Mouse (Mus musculus) gastrocnemius, postnatal 25 days (tissue): ENCODE measurements around the gene Cited4. TPM values are rescaled to one million over a fixed set of nuclear protein-coding genes. Genes with fewer than 3 reads are reported as not detected.

Experiments
- DNase-seq: peaks from one replicate; pipeline ENCODE4 v3.0.0; 2022
- long read RNA-seq, 2 experiments: library from polyadenylated mRNA; stranded (forward); transcript quantifications; one replicate each; pipeline ENCODE4 v2.0.0; 2021
- total RNA-seq, 2 experiments: library from RNA; stranded (reverse); gene quantifications; 1 replicate in 1 of 2; 2 replicates in 1 of 2; pipeline ENCODE4 v1.2.3; 2021

The Cited4 gene
- 10 to 100 TPM; 15.0 to 32.1 TPM for total RNA-seq
- long read RNA-seq, experiment 1, transcript Cited4-201 (1 exons, 1,249 nt), result major isoform, 132 of 132 reads
- long read RNA-seq, experiment 1, partial matches to known transcripts, result 0 of 132 reads
- long read RNA-seq, experiment 1, other reads (novel, unspliced or antisense), result 0 of 132 reads
- long read RNA-seq, experiment 2, transcript Cited4-201 (1 exons, 1,249 nt), result major isoform, 68 of 68 reads
- long read RNA-seq, experiment 2, partial matches to known transcripts, result 0 of 68 reads
- long read RNA-seq, experiment 2, other reads (novel, unspliced or antisense), result 0 of 68 reads

DNA sequence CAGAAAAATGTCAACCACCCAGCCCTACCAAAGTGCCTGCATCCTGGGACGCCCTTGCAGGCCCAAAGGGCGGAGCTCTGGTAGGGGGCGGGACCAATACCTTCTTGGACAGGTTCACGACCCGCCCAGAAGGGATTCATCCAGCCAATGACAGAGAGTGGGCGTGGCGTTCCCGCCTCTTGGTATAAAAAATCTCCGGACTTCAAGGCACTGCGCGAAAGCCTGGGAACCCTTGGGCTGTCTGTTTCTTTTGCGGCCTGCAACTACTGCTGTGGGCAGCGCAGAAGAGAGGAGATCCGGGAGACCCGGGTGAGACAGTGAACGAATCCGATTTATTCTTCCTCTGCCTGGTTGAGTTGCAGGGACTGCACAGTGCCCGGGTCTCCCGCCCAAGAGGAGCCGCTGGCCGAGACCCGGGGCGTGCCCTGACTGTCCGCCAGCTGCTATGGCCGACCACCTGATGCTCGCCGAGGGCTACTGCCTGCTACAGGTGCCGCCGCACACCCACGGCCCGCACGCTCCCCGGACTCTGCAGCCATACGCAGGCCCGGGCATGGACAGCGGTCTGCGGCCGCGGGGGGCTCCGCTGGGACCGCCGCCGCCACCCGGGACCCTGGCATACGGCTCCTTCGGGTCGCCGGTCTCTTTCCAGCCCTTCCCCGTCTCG lies at the start of gene Cited4:
Gene Cited4, plus strand, starts transcription at position 215 of the 667 bp plus-strand sequence.
- peak; percentile 85 for DNase-seq

DNA sequence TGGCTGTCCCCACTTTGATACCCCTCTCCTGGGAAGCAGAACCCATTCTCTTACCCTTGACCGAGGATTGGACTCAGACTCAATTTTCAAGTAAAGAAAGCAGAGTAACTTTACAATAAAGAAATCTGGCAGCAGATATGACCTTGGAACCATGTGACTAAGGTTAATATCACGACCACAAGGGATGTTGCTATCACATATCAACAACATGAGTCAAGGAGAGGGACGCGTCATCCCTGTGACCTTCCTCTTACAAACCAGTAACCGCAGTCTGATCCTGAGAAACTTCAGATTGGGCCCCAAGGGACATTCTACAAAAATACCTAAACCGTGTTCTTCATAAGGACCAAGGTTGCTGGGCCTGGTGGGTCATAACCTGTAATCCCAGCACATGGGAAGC lies 38.6 kb upstream of the Cited4 start:
- no peak for DNase-seq

DNA sequence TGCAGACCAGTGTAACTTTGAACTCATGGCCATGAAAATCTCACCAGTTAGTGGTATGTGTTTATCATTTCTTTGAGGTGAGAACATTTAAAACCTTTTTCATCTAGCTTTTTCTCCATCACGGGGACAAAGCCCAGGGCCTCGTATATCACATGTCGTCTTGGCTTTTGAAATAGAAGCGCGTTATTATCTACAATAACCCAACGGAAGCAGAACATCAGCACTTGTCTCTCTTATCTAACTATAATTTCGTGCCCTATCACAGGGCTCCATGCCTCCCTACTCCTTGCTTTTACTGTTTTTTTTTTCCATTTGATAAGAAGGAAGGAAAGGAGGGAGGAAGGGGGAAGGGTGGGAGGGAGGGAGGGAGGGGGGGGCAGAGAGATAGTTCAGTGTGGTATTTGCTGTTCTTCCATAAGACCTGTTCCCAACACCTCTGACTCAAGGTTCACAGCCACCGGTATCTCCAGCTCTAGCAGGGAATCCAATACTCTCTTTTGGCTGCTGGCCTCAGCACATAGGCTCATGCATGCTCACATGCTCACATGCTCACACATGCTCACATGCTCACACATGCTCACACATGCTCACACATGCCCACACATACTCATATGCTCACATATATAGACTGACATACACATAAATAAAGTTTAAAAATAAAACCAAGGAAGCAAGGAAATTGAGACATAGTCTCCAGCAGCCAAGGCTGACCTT lies 36.0 kb upstream of the Cited4 start:
- no peak for DNase-seq

DNA sequence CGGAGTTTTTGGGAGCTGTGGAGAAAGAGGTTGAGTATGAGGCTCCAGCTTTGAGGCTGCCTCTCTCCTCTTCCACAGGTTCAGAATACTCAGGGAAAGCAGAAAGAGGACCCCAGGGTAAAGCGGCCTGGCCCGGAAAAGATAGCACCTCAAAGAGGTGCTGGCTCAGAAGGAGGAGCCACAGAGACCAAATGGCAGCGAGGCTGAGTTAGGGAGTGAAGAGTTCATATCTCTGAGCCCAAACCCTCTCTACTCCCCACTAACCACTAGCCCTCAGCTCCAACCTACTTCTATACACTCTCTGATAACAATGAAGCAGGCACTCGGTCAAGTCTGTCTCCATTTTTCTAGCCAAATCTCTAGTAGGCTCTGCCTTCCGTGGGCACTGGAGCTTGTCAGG lies 34.5 kb upstream of the Cited4 start:
- no peak for DNase-seq

DNA sequence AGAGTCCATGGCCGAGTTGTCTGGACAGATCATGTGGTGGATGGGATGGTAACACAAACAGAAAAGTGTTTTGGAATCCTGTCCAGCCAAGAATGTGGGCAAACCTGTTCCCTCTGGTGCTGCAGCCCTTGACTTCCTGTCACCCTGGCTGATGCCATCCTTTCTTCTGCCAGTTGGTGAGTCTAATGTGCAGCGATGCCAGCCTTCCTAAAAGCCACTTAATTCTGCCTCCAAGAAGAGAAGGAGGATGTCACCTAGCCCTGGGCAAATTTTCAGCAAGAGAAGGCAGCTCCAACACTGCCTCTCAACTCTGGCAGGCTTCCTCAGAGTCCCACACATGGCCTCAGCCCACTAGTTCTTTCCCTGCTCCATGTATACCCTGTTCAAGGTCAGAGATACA lies 31.0 kb upstream of the Cited4 start:
- DNase-seq, result no peak

DNA sequence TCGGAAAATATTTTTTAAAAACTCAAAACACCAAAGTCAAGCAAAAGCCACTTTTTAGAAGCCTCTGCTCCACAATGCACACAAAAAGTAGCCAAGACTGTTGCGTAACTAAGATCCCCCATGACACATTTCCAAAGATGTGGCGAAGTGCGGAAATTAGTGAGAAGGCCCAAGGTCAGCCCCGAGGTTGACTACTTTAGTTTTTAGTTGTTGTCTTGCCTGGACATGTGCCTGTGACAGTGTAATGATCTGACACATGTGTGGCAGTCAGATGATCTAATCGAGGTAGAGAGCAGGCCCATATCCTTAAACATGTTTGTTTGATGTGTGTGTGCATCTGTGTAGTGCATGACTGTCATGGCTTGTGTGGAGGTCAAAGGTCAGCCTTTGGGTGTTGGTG lies 24.4 kb upstream of the Cited4 start:
- DNase-seq, result no peak

DNA sequence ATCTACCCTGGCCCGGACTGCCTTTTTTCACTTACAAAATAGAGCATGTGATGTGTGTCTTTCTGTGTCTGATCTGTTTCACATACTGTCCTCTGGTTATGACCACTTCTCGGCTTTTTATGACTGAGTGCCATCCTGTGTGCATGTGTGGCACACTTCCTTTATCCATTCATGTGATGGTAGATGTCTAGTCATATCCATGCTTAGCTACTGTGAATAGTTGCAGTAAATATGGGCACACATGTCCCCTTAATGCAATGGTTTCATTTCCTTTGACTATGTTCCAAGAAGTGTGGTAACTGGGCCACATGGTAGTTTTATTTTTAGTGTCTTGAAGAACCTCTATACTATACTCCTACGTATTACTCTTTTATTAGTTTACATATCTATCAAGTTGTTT lies 22.5 kb upstream of the Cited4 start:
- DNase-seq, result no peak

DNA sequence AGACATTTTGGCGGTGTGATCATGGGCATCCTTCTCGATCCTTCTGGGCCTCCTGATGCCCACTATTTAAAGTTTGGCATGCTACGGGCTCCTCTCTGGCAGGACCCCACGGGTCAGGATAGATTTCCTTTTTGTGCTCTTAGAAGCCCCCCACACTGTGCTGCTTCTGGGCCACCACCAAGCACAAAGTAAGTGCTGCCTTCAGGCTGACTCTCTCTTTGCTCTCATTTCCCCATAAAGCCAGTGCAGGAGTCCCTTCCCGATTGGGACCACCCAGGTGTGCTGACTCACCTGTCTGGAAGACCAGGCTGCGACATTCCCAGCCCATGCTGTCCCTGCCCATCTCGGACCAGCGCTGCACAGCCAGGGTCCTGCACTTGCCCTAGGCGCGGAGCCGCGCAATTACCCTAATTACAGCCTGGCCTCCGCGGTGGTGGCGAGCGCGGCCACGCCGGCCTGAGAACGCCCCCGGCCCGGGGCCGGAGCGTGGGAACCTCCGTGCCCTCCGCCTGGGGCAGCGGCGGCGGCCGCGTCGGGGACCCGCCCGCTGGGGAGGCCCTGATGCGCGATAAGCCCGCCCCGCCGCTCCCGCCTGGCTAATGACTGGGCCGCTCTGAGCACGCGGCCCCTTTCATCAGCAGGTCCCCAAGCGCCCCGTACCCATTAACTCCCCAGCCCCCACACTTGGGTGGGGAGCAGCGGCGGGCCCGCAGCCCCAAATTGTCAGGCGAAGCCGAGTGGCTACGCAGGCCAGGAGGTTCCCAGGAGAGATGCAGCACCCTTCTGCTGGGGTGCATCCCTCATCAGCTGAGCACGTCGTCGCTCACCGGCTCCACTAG lies 16.8 kb upstream of the Cited4 start:
- no peak for DNase-seq

DNA sequence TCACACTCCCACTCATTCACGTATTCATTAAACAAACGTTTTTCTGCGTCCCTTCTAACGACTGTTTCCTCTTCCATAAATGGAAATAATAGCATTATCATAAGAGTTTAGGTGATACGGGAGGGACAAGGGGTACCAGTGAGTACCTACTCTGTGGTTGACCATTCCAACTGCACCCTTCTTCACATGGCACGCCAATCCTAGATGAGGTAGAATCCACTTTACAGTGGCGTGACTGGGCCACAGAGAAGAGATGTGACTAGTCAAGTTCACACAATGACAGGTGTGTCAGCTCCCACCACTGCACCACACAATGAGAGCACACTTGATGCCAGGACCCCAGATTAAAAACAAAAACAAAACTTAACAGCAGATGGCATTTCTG lies 16.2 kb upstream of the Cited4 start:
- DNase-seq, result no peak

DNA sequence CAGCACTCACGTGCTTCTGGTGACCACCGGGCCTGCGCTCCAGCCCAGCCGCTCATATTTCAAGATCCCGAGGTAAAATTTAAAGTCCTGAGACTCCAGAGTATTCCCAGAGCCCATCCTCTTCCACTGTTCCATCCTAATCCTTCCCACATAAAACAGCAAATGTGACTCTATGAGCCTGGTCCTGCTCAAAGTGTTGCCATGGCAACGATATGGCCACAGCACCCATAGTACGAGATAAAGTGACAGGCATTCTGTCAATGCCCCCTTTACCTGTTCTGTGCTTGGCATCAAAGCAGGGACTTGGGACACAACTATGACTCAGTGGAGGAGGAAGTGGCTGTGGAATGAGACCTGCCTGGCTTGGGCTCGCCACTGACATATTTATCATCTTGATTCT lies 10.5 kb upstream of the Cited4 start:
- no peak for DNase-seq

DNA sequence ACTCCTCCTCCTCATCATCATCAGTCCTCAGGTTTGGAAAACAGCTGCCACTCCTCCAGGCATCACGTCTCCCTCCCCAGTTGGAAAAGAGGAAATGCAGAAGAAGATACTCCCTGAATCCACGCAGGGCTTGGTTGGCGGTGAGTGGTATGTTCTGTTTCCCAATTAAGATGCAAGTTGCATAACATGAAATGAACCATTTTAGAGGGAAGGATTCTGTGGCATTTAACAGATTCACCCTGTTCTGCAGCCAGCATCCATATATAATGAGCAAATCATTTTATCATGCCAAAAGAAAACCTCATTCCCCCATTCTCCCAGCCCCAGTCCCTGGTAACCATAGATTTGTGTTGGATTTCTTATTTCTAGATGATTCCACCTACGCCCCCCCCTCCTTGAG lies 5.9 kb upstream of the Cited4 start:
- DNase-seq, result no peak

DNA sequence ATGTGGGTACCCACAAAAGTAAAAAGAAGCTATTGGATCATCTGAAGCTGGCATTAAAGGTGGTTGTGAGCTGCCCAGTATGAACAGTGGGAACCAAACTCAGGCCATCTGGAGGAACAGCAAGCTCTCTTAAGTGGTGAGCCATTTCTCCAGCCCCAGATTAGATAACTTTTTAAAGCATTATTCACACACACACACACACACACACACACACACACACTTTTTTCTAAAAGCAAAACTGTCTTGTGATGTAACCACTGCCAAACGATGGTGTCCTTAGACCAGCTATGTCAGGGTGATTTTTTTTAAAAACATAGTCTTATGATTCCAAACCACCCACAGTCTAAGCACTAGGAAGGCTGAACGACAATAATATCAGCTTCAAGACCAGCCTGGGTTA lies 1.8 kb upstream of the Cited4 start:
- no peak for DNase-seq

DNA sequence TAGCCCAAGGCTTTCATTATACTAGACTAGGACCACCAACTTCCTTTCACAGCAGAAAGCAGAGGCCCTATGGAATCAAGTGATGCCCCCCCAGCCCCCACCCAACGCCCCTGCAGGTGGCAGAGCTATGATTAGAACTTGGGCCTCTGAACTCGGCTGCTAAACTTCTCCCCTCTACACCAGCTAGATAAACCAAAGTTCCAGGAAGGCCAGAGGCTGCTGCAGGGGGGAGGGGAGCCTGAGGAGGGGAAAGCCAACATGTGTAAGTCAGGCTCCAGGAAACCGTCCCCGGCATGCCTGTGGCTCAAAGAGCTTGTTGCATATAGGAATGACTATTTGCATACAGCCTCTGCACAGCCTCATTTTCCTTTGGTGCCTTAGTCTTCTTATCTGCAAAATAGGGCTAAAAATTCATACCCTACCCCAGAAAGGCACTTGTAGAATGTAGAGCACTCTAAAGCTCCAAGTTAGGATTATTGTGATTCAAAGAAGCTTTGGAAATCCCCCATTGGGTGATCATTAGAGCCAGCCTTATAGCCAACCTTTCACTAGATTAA lies 1.1 kb upstream of the Cited4 start:
- DNase-seq, result no peak

DNA sequence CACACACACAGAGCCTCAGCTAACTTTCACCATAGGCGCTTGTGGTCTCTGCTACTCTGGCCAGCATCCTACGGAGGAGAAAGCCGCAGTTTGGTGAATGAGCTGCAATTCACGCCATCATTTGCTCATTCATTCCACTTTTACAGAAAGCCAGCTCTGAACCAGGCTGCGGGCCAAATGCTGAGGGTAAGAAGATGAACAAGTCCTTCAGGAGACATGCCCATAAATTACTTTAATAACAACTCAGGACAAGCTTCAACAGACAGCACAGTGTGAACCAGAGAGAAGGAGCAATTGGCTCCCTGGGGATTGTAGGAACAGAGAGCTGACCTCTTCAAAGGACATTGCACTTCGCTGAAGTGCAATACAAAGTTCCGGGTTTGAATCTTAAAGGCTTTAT lies 590 bp upstream of the Cited4 start:
- DNase-seq, result no peak

DNA sequence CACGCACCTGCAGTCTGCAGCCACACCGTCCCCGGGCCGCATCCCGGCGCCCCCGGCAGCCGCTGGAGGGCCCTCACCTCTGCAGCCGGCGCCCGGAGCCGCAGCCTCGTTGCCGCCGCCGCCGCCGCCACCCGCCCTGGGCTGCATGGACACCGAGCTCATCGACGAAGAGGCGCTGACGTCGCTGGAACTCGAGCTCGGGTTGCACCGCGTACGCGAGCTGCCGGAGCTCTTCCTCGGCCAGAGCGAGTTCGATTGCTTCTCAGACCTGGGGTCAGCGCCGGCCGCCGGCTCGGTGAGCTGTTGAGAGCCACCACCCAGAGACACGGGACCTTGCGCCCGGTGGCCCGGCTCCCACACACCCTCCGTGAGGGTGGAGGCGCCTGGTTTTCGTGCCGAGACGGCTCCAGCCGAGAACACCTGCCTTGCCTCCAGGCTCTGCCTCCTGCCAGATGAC lies 701 bp downstream of the Cited4 start:
- peak; percentile 72 for DNase-seq

DNA sequence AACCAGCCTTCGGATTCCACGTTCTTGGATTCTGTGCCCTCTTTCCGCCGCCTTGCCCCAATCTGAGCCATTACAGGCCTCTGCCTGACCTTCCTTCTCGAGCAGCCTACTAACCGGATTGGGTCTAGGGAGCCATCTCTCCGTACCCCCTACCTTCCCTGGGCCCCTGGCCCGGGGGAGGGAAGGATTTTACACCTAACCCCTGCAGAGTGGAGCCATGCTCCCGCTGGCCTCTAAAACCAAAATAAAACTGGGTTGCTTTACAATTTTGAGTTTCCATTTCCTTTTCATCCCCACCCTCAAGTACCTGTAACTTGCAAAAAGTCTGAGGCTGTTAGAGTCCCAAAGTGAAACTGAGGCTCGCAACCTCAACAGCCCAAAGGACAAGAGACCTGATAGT lies 1.2 kb downstream of the Cited4 start:
- no peak for DNase-seq

DNA sequence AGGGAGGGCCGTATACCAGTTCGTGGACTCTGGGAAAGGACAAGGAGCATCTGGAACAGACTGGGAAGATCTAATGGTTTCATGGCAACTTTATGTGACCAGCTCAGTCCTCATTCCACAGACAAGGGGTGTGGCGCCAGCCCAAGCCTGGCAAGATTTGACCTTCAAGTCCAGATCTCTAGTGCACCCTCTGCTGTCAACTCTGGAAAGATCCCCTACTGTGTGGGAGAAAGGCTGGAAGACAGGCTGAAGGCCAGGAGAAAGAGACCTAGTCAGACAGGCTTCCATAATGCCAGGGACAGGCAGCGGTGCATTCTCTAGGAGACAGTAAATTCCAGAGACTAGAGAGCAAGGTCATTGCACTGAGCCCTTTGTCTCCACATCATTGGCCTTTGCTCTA lies 2.2 kb downstream of the Cited4 start:
- DNase-seq, result peak; percentile 29

DNA sequence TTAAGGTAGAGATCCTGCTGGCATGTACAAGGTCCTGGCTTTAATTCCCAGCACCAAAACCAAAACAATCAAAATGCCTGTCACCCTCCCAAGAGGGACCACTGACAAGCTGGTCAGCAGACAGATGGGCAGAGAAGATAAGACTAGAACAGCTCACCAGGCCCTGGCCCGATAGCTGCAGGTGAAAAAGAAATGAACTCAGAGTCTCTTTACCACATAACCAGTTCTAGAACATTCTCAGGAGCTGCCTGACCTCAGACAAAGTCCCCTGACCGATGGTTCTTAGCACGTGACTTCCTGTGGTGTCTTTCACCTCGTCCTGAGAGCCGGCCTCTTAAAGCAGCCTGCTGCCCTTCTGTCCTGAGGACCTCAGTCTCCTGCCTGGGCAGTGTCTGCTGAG lies 3.2 kb downstream of the Cited4 start:
- no peak for DNase-seq

DNA sequence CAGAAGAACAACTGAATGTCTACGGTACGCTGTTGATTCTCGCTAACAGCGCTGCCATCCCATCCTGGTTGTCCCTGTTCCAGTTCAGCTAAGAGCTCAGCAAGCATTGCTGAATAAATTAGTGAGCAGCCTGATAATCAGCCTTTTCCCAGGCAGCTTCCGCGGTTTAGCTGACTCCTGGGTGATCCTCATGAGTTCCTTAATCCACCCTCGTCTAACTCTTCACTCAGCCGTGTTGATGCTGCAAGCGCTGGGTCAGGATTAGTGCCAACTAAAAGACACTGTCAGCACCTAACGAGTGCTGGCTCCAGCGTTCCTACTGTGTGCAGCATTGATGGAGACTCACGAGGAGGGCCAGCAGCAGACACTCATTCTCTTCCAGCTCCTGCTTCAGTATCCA lies 4.7 kb downstream of the Cited4 start:
- no peak for DNase-seq

DNA sequence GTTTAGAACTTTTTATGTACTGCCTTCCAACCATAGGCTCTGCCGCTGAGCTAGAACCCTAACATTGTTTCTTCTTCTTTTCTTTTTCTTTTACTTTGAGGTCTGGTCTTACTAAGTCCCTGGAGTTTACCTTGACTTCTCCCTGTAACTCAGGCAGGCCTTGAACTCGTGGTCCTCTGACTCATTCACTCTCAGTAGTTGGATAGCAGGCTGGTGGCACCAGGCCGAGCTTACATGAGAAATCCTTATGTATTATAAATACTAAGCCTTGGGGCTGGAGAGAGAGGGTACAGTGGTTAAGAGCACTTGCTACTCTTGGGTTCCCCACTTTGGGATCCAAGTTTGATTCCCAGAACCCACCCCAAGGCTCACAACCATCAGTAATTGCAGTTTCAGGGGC lies 7.2 kb downstream of the Cited4 start:
- DNase-seq, result no peak

DNA sequence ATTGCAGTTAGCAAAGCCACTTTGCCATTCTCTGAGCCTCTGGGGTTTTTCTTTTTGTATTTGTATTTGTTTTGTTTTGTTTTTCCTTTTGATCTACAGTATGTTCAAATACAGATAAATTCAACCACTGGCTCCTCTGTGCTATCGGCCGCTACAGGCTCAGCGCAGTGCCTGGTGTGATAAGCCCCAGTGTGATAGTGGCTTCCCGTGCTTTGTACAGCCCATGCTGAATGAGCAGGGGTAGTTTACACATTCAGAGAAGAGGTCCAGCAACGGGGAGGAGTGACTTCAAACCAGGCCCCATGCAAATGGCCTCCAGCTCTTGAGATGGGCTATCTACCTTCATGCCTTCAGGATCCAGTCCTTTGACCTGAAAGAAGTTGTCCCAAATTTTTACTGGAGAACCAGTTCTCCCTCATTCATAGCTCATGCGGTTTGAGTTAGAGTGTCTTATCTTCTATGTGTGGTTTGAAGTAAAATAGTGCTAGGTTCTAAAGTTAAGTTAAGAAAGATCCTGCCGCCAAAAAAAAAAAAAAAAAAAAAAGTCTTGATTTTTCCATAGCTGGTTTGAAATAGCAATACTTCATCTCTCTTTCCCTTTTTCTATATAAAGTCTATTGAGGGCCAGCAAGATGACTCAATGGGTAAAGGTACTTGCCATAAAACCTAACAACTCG lies 8.5 kb downstream of the Cited4 start:
- DNase-seq, result no peak

DNA sequence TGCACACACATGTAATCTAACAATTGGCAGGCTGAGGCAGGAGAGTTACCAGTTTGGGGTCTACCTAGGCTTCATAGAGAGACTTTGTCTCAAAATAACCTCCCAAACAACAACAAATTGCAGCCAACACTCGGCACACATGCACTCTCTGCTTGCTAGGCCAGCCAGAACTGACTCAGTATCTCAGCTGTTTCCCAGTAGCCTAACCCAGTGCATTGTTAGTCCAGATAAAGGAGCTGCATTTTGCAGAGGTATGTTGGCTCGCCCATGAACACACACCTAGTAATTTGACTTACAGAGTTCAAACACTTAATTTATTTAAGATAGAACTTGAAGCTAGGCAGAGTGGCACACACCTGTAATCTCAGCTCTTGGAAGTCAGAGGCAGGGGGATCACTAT lies 9.3 kb downstream of the Cited4 start:
- DNase-seq, result no peak
